Mouse (Mus musculus): ENCODE results near the gene A730071L15Rik. TPM values are rescaled to one million over a fixed set of nuclear protein-coding genes. Genes with fewer than 3 reads are reported as not detected.

Gene A730071L15Rik
- polyA plus RNA-seq, 1 experiment from 2014 or later, result 0.74 TPM

- Histone ChIP-seq H3K4me2 (ENCODE audit: low read length) (no peak overlapping the region), H3K9ac (replicated peaks; ENCODE audit: low read length) (no peak overlapping the region), H3K27ac (replicated peaks; ENCODE audit: low read depth, low read length) (no peak overlapping the region), H3K36me3 (ENCODE audit: control insufficient read depth, insufficient read depth, low read length) (no peaks in the 10 kb centered on the region), H3K27me3 (ENCODE audit: control insufficient read depth, insufficient read depth, low read length) (no peaks in the 10 kb centered on the region), H3K9me3 (ENCODE audit: control insufficient read depth, low read length) (no peaks in the 10 kb centered on the region), H3K4me3 (replicated peaks; ENCODE audit: low read depth, low read length) (no peak overlapping the region), H3K4me1 (ENCODE audit: control insufficient read depth, insufficient read depth, low read length) (no peaks in the 10 kb centered on the region)
- ATAC-seq (ENCODE audit: low FRiP score, low TSS enrichment), result no peak
- no peak for DNase-seq
Measured at GRCm38 (mm10) chr11:6161549-6161948, 38.3 kb upstream of the A730071L15Rik start.

GRCm38 (mm10) chr11:6163062-6163461 is 36.8 kb upstream of the A730071L15Rik start:
- WGBS, result 94% methylated on average over 3 of the region's 3 CpGs
- no peaks in the 10 kb centered on the region for H3K4me1 ChIP-seq (ENCODE audit: control insufficient read depth, insufficient read depth, low read length)
- no peak overlapping the region for H3K27ac ChIP-seq (replicated peaks; ENCODE audit: low read depth, low read length)
- H3K4me2 ChIP-seq (ENCODE audit: low read length), result no peak overlapping the region
- DNase-seq (no peak), ATAC-seq (ENCODE audit: low FRiP score, low TSS enrichment) (no peak)
- H3K4me3 ChIP-seq (replicated peaks; ENCODE audit: low read depth, low read length), result no peak overlapping the region
- no peaks in the 10 kb centered on the region for H3K9me3 ChIP-seq (ENCODE audit: control insufficient read depth, low read length)
- no peak overlapping the region for H3K9ac ChIP-seq (replicated peaks; ENCODE audit: low read length)
- no peaks in the 10 kb centered on the region for H3K27me3 ChIP-seq (ENCODE audit: control insufficient read depth, insufficient read depth, low read length)
- H3K36me3 ChIP-seq (ENCODE audit: control insufficient read depth, insufficient read depth, low read length), result no peaks in the 10 kb centered on the region

GRCm38 (mm10) chr11:6163706-6164105 is 36.1 kb upstream of the A730071L15Rik start:
- 93% methylated on average over 12 of the region's 12 CpGs for WGBS
- H3K4me2 ChIP-seq (ENCODE audit: low read length), result no peak overlapping the region
- no peaks in the 10 kb centered on the region for H3K36me3 ChIP-seq (ENCODE audit: control insufficient read depth, insufficient read depth, low read length)
- ATAC-seq (ENCODE audit: low FRiP score, low TSS enrichment) (no peak), DNase-seq (no peak)
- H3K27ac ChIP-seq (replicated peaks; ENCODE audit: low read depth, low read length), result no peak overlapping the region
- H3K9ac ChIP-seq (replicated peaks; ENCODE audit: low read length), result no peak overlapping the region
- no peak overlapping the region for H3K4me3 ChIP-seq (replicated peaks; ENCODE audit: low read depth, low read length)
- no peaks in the 10 kb centered on the region for H3K27me3 ChIP-seq (ENCODE audit: control insufficient read depth, insufficient read depth, low read length)
- no peaks in the 10 kb centered on the region for H3K4me1 ChIP-seq (ENCODE audit: control insufficient read depth, insufficient read depth, low read length)
- H3K9me3 ChIP-seq (ENCODE audit: control insufficient read depth, low read length), result no peaks in the 10 kb centered on the region

- Histone ChIP-seq H3K36me3 (ENCODE audit: control insufficient read depth, insufficient read depth, low read length) (no peaks in the 10 kb centered on the region), H3K9ac (replicated peaks; ENCODE audit: low read length) (no peak overlapping the region), H3K9me3 (ENCODE audit: control insufficient read depth, low read length) (no peaks in the 10 kb centered on the region), H3K4me2 (ENCODE audit: low read length) (no peak overlapping the region), H3K4me3 (replicated peaks; ENCODE audit: low read depth, low read length) (no peak overlapping the region), H3K27ac (replicated peaks; ENCODE audit: low read depth, low read length) (no peak overlapping the region), H3K27me3 (ENCODE audit: control insufficient read depth, insufficient read depth, low read length) (no peaks in the 10 kb centered on the region), H3K4me1 (ENCODE audit: control insufficient read depth, insufficient read depth, low read length) (no peaks in the 10 kb centered on the region)
- 96% methylated on average over 7 of the region's 7 CpGs for WGBS
- DNase-seq, result no peak
- no peak for ATAC-seq (ENCODE audit: low FRiP score, low TSS enrichment)
Measured at GRCm38 (mm10) chr11:6164781-6165180, 35.0 kb upstream of the A730071L15Rik start.

- DNase-seq (no peak), ATAC-seq (ENCODE audit: low FRiP score, low TSS enrichment) (no peak)
- H3K4me1 ChIP-seq (ENCODE audit: control insufficient read depth, insufficient read depth, low read length), result no peaks in the 10 kb centered on the region
- H3K4me3 ChIP-seq (replicated peaks; ENCODE audit: low read depth, low read length), result no peak overlapping the region
- no peak overlapping the region for H3K4me2 ChIP-seq (ENCODE audit: low read length)
- H3K27ac ChIP-seq (replicated peaks; ENCODE audit: low read depth, low read length), result no peak overlapping the region
- no peaks in the 10 kb centered on the region for H3K9me3 ChIP-seq (ENCODE audit: control insufficient read depth, low read length)
- 95% methylated on average over 7 of the region's 7 CpGs for WGBS
- H3K27me3 ChIP-seq (ENCODE audit: control insufficient read depth, insufficient read depth, low read length), result no peaks in the 10 kb centered on the region
- H3K9ac ChIP-seq (replicated peaks; ENCODE audit: low read length), result no peak overlapping the region
- H3K36me3 ChIP-seq (ENCODE audit: control insufficient read depth, insufficient read depth, low read length), result no peaks in the 10 kb centered on the region
Measured at GRCm38 (mm10) chr11:6165391-6166081, 34.3 kb upstream of the A730071L15Rik start.

- no peak overlapping the region for H3K4me2 ChIP-seq (ENCODE audit: low read length)
- no peak overlapping the region for H3K9ac ChIP-seq (replicated peaks; ENCODE audit: low read length)
- 91% methylated on average over 12 of the region's 12 CpGs for WGBS
- no peaks in the 10 kb centered on the region for H3K4me1 ChIP-seq (ENCODE audit: control insufficient read depth, insufficient read depth, low read length)
- no peaks in the 10 kb centered on the region for H3K27me3 ChIP-seq (ENCODE audit: control insufficient read depth, insufficient read depth, low read length)
- no peak for DNase-seq
- H3K36me3 ChIP-seq (ENCODE audit: control insufficient read depth, insufficient read depth, low read length), result no peaks in the 10 kb centered on the region
- H3K27ac ChIP-seq (replicated peaks; ENCODE audit: low read depth, low read length), result no peak overlapping the region
- H3K4me3 ChIP-seq (replicated peaks; ENCODE audit: low read depth, low read length), result no peak overlapping the region
- no peak for ATAC-seq (ENCODE audit: low FRiP score, low TSS enrichment)
- H3K9me3 ChIP-seq (ENCODE audit: control insufficient read depth, low read length), result no peaks in the 10 kb centered on the region
Measured at GRCm38 (mm10) chr11:6166351-6166750, 33.5 kb upstream of the A730071L15Rik start.

- no peak overlapping the region for H3K4me2 ChIP-seq (ENCODE audit: low read length)
- DNase-seq (no peak), ATAC-seq (ENCODE audit: low FRiP score, low TSS enrichment) (no peak)
- no peak overlapping the region for H3K9ac ChIP-seq (replicated peaks; ENCODE audit: low read length)
- no peaks in the 10 kb centered on the region for H3K9me3 ChIP-seq (ENCODE audit: control insufficient read depth, low read length)
- no peaks in the 10 kb centered on the region for H3K27me3 ChIP-seq (ENCODE audit: control insufficient read depth, insufficient read depth, low read length)
- H3K36me3 ChIP-seq (ENCODE audit: control insufficient read depth, insufficient read depth, low read length), result no peaks in the 10 kb centered on the region
- H3K4me3 ChIP-seq (replicated peaks; ENCODE audit: low read depth, low read length), result no peak overlapping the region
- 88% methylated on average over 2 of the region's 2 CpGs for WGBS
- no peaks in the 10 kb centered on the region for H3K4me1 ChIP-seq (ENCODE audit: control insufficient read depth, insufficient read depth, low read length)
- H3K27ac ChIP-seq (replicated peaks; ENCODE audit: low read depth, low read length), result no peak overlapping the region
Measured at GRCm38 (mm10) chr11:6169041-6169663, 30.7 kb upstream of the A730071L15Rik start.

- Histone ChIP-seq H3K4me2 (ENCODE audit: low read length) (no peak overlapping the region), H3K4me1 (ENCODE audit: control insufficient read depth, insufficient read depth, low read length) (peaks cover 10% of the 10 kb centered on the region), H3K9ac (replicated peaks; ENCODE audit: low read length) (no peak overlapping the region), H3K27ac (replicated peaks; ENCODE audit: low read depth, low read length) (no peak overlapping the region), H3K9me3 (ENCODE audit: control insufficient read depth, low read length) (no peaks in the 10 kb centered on the region), H3K4me3 (replicated peaks; ENCODE audit: low read depth, low read length) (no peak overlapping the region), H3K27me3 (ENCODE audit: control insufficient read depth, insufficient read depth, low read length) (no peaks in the 10 kb centered on the region), H3K36me3 (ENCODE audit: control insufficient read depth, insufficient read depth, low read length) (no peaks in the 10 kb centered on the region)
- ATAC-seq (ENCODE audit: low FRiP score, low TSS enrichment) (no peak), DNase-seq (no peak)
- WGBS, result 91% methylated on average over 7 of the region's 7 CpGs
Measured at GRCm38 (mm10) chr11:6174719-6175118, 25.1 kb upstream of the A730071L15Rik start.

GRCm38 (mm10) chr11:6175506-6175905 is 24.3 kb upstream of the A730071L15Rik start:
- 65% methylated on average over 1 of the region's 1 CpGs for WGBS
- H3K4me1 ChIP-seq (ENCODE audit: control insufficient read depth, insufficient read depth, low read length), result peaks cover 10% of the 10 kb centered on the region
- no peaks in the 10 kb centered on the region for H3K36me3 ChIP-seq (ENCODE audit: control insufficient read depth, insufficient read depth, low read length)
- H3K4me3 ChIP-seq (replicated peaks; ENCODE audit: low read depth, low read length), result no peak overlapping the region
- no peak overlapping the region for H3K9ac ChIP-seq (replicated peaks; ENCODE audit: low read length)
- no peak overlapping the region for H3K27ac ChIP-seq (replicated peaks; ENCODE audit: low read depth, low read length)
- no peak for DNase-seq
- H3K27me3 ChIP-seq (ENCODE audit: control insufficient read depth, insufficient read depth, low read length), result no peaks in the 10 kb centered on the region
- ATAC-seq (ENCODE audit: low FRiP score, low TSS enrichment), result no peak
- H3K4me2 ChIP-seq (ENCODE audit: low read length), result no peak overlapping the region
- H3K9me3 ChIP-seq (ENCODE audit: control insufficient read depth, low read length), result no peaks in the 10 kb centered on the region

Measured in midbrain, embryonic 14.5 days (tissue).